In the genomic region with DNA sequence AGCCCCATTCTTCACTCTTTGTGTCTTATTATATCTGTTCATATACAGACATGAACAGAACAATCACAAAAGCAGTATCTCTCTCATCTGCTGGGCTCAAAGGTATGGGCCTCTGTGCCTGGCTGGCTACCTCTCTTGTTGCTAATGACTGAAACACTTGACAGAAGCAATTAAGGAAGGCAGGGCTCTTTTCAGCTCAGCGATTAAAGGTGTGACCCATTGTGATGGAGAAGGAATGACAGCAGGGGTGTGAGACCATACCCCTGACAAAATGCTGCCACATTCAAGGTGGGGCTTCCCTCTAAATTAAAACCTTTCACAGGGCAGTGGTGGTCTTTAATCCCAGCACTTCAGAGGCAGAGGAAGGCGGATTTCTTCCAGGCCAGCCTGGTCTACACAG, we compare ENCODE assay signal across 27 mouse cellular contexts.
"Had no signal": no experiment of that assay in that cellular context is flagged by ENCODE, and none has a peak within 500 bp of the region (broad histone marks: within the 10 kb centered on the region; RNA-seq: fewer than 3 reads in every experiment).

No protein-coding gene starts in this region.

- H3K9ac ChIP-seq: embryonic facial prominence, embryonic 12.5 days; embryonic facial prominence, embryonic 13.5 days; embryonic facial prominence, embryonic 15.5 days; forebrain, embryonic 12.5 days; forebrain, embryonic 13.5 days; forebrain, embryonic 15.5 days; forebrain, postnatal 0 days had no signal

- H3K27ac ChIP-seq: embryonic facial prominence, embryonic 10.5 days; embryonic facial prominence, embryonic 12.5 days; embryonic facial prominence, embryonic 13.5 days; embryonic facial prominence, embryonic 15.5 days; forebrain, embryonic 10.5 days; forebrain, embryonic 12.5 days; forebrain, embryonic 13.5 days; forebrain, embryonic 15.5 days; gastrocnemius, adult 2 months; heart, adult 2 months; heart, embryonic 10.5 days had no signal

- H3K36me3 ChIP-seq: embryonic facial prominence, embryonic 10.5 days; embryonic facial prominence, embryonic 12.5 days; forebrain, embryonic 12.5 days; forebrain, embryonic 15.5 days had no signal

- DNase-seq: cerebellum, adult 9-10 months; cerebellum, adult 9-11 months; cerebellum, postnatal 10 days; cerebellum, postnatal 14 days; cerebellum, postnatal 25 days; cerebellum, postnatal 36 days; embryo, embryonic 11 days; forebrain, postnatal 0 days; gastrocnemius, adult 2 months; gastrocnemius, postnatal 10 days; gastrocnemius, postnatal 14 days; gastrocnemius, postnatal 36 days; heart, adult 11 months; heart, adult 18-20 months; heart, adult 2 months had no signal

- H3K4me2 ChIP-seq: embryonic facial prominence, embryonic 12.5 days; embryonic facial prominence, embryonic 13.5 days; embryonic facial prominence, embryonic 15.5 days; forebrain, embryonic 12.5 days; forebrain, embryonic 13.5 days; forebrain, embryonic 15.5 days had no signal

- H3K4me3 ChIP-seq: embryonic facial prominence, embryonic 10.5 days; embryonic facial prominence, embryonic 12.5 days; embryonic facial prominence, embryonic 13.5 days; embryonic facial prominence, embryonic 15.5 days; erythroblast, embryonic 14.5 days; forebrain, embryonic 10.5 days; forebrain, embryonic 12.5 days; forebrain, embryonic 13.5 days; forebrain, embryonic 15.5 days; gastrocnemius, adult 2 months; heart, adult 2 months; heart, embryonic 10.5 days had no signal

- ATAC-seq: forebrain, embryonic 13.5 days; forebrain, embryonic 14.5 days; forebrain, embryonic 15.5 days; forebrain, embryonic 16.5 days; forebrain, postnatal 0 days had no signal

- H3K27me3 ChIP-seq: embryonic facial prominence, embryonic 12.5 days; embryonic facial prominence, embryonic 13.5 days; embryonic facial prominence, embryonic 15.5 days; forebrain, embryonic 12.5 days; forebrain, embryonic 13.5 days; forebrain, embryonic 15.5 days had no signal

- H3K4me1 ChIP-seq: embryonic facial prominence, embryonic 10.5 days; embryonic facial prominence, embryonic 12.5 days; embryonic facial prominence, embryonic 13.5 days; embryonic facial prominence, embryonic 15.5 days; forebrain, embryonic 10.5 days; forebrain, embryonic 12.5 days; forebrain, embryonic 13.5 days; forebrain, embryonic 15.5 days; heart, embryonic 10.5 days had no signal

- H3K9me3 ChIP-seq: embryonic facial prominence, embryonic 10.5 days; embryonic facial prominence, embryonic 12.5 days; embryonic facial prominence, embryonic 13.5 days; embryonic facial prominence, embryonic 15.5 days; forebrain, embryonic 10.5 days; forebrain, embryonic 12.5 days; forebrain, embryonic 13.5 days; forebrain, embryonic 15.5 days; heart, embryonic 10.5 days had no signal
